Mouse (Mus musculus) midbrain, embryonic 16.5 days (tissue): ENCODE results near the gene Wdr24. TPM values are rescaled to one million over a fixed set of nuclear protein-coding genes. Genes with fewer than 3 reads are reported as not detected.

ENCODE experiments used
- ATAC-seq: fragments of 200-750 bp; cut with Nextera tagmentation; 2 replicates; pipeline ENCODE4 v1.8.0; 2017; ENCODE audit warnings: moderate TSS enrichment
- H3K27ac ChIP-seq: fragments of 300-500 bp; sonication (generic); 2 replicates; pipeline ENCODE4 v1.5.1; 2014; ENCODE audit warnings: mild to moderate bottlenecking, low read length, mixed read lengths
- H3K27me3 ChIP-seq: fragments of 300-500 bp; sonication (generic); 2 replicates; pipeline ENCODE4 v1.6.1; 2014; ENCODE audit warnings: low read depth, low read length, mixed read lengths; ENCODE audit not compliant: control insufficient read depth, insufficient read depth
- H3K36me3 ChIP-seq: fragments of 300-500 bp; sonication (generic); 2 replicates; pipeline ENCODE4 v1.6.1; 2014; ENCODE audit warnings: mild to moderate bottlenecking, low read length, moderate library complexity, mixed read lengths; ENCODE audit not compliant: control insufficient read depth, insufficient read depth
- H3K4me1 ChIP-seq: fragments of 300-500 bp; sonication (generic); 2 replicates; pipeline ENCODE4 v1.6.1; 2014; ENCODE audit warnings: mild to moderate bottlenecking, low read length, mixed read lengths; ENCODE audit not compliant: control insufficient read depth, insufficient read depth
- H3K4me2 ChIP-seq: fragments of 300-500 bp; sonication (generic); 2 replicates; pipeline ENCODE4 v1.6.1; 2014; ENCODE audit warnings: mild to moderate bottlenecking, low read length, mixed read lengths
- H3K4me3 ChIP-seq: fragments of 300-500 bp; sonication (generic); 2 replicates; pipeline ENCODE4 v1.5.1; 2014; ENCODE audit warnings: low read depth, mild to moderate bottlenecking, low read length, moderate library complexity, mixed read lengths
- H3K9ac ChIP-seq: fragments of 300-500 bp; sonication (generic); 2 replicates; pipeline ENCODE4 v1.6.1; 2014; ENCODE audit warnings: low read depth, low read length, mixed read lengths
- H3K9me3 ChIP-seq: fragments of 300-500 bp; sonication (generic); replicated peaks from 2 replicates; pipeline ENCODE4 v1.6.1; 2014; ENCODE audit warnings: mild to moderate bottlenecking, low read length, mixed read lengths; ENCODE audit not compliant: control insufficient read depth, poor library complexity, severe bottlenecking
- WGBS: fragments of 180-500 bp; shearing (Covaris S2); extraction: QIAGEN DNeasy Blood & Tissue Kit; methylation state at CpG from one replicate; pipeline ENCODE4 v1.1.7; 2014; 5-methylcytosine and 5-hydroxymethylcytosine counted together
- polyA plus RNA-seq: library from polyadenylated mRNA; unstranded; fragments of >200 nt; fragmentation: Nextera tagmentation; extraction: Ambion mirVana; gene quantifications from 2 replicates; pipeline ENCODE4 v1.2.1, GENCODE M21; 2015

Wdr24 gene
- 32.7 and 33.5 TPM in 2 replicates for polyA plus RNA-seq

- Histone ChIP-seq H3K9ac (peak within 1 kb of the TSS; percentile 77), H3K4me3 (peak within 1 kb of the TSS; percentile 58), H3K27ac (peak within 1 kb of the TSS; percentile 83), H3K27me3 (peaks cover 4% of the 10 kb centered on the region), H3K4me1 (peaks cover 29% of the 10 kb centered on the region), H3K9me3 (no peaks in the 10 kb centered on the region), H3K4me2 (peak within 1 kb of the TSS; percentile 87), H3K36me3 (peaks cover 20% of the 10 kb centered on the region)
- ATAC-seq: peak; percentile 73
- under 1% methylated on average over 18 of the region's 18 CpGs for WGBS
Observed at GRCm38 (mm10) chr17:25823452-25823851, at the start of gene Wdr24. Gene Wdr24 (plus strand): TSS chr17:25823627.

- no peak overlapping the region for H3K4me2 ChIP-seq
Observed at GRCm38 (mm10) chr17:25775318-25776062, 47.9 kb upstream of the Wdr24 start.

GRCm38 (mm10) chr17:25777948-25778347, 45.5 kb upstream of the Wdr24 start:
- Histone ChIP-seq H3K4me3 (no peak overlapping the region), H3K4me2 (no peak overlapping the region), H3K4me1 (peaks cover 14% of the 10 kb centered on the region), H3K27me3 (no peaks in the 10 kb centered on the region), H3K9me3 (no peaks in the 10 kb centered on the region), H3K36me3 (peaks cover 21% of the 10 kb centered on the region), H3K27ac (no peak overlapping the region), H3K9ac (no peak overlapping the region)
- WGBS: 96% methylated on average over 5 of the region's 5 CpGs
- ATAC-seq: no peak

More at GRCm38 (mm10) chr17:25775318-25776062, 47.9 kb upstream of the Wdr24 start:
- H3K4me1 ChIP-seq: peaks cover 14% of the 10 kb centered on the region
- H3K4me3 ChIP-seq: no peak overlapping the region
- H3K9me3 ChIP-seq: no peaks in the 10 kb centered on the region
- 77% methylated on average over 10 of the region's 10 CpGs for WGBS
- no peak for ATAC-seq
- H3K27me3 ChIP-seq: no peaks in the 10 kb centered on the region
- H3K36me3 ChIP-seq: peaks cover 6% of the 10 kb centered on the region; the same call in 1 of the 2 replicates
- no peak overlapping the region for H3K9ac ChIP-seq
- no peak overlapping the region for H3K27ac ChIP-seq

- Histone ChIP-seq H3K9me3 (no peaks in the 10 kb centered on the region), H3K4me1 (peaks cover 17% of the 10 kb centered on the region), H3K4me3 (no peak overlapping the region), H3K36me3 (peaks cover 22% of the 10 kb centered on the region), H3K27me3 (no peaks in the 10 kb centered on the region), H3K9ac (no peak overlapping the region), H3K4me2 (no peak overlapping the region), H3K27ac (no peak overlapping the region)
- ATAC-seq: no peak
- 76% methylated on average over 6 of the region's 6 CpGs for WGBS
Observed at GRCm38 (mm10) chr17:25781339-25781738, 42.1 kb upstream of the Wdr24 start.

DNA sequence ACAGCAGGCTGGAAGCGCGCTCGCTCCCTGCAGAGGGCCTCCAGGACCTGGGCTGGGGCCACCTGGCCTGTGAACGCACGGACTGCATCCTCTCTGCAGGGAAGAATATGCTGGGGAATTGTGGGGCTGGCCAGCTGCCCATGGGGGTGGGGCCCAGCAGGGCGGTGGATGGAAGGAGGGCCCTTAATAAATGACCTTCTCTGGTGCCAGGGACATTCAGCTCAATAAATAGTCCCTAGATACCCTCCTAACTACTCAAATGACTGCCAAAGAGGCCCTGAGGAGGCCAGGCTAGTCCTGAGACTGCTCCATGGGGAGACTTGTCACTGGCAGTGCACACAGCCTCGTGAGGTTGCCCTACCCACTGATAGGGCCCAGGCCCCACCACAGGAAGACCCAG, 40.3 kb upstream of the Wdr24 start:
- H3K4me1 ChIP-seq: peaks cover 17% of the 10 kb centered on the region
- no peak overlapping the region for H3K4me3 ChIP-seq
- no peak overlapping the region for H3K9ac ChIP-seq
- no peaks in the 10 kb centered on the region for H3K27me3 ChIP-seq
- WGBS: 77% methylated on average over 7 of the region's 7 CpGs
- H3K4me2 ChIP-seq: no peak overlapping the region
- no peak for ATAC-seq
- H3K27ac ChIP-seq: no peak overlapping the region
- no peaks in the 10 kb centered on the region for H3K9me3 ChIP-seq
- H3K36me3 ChIP-seq: peaks cover 19% of the 10 kb centered on the region

- Histone ChIP-seq H3K9me3 (no peaks in the 10 kb centered on the region), H3K36me3 (peaks cover 19% of the 10 kb centered on the region), H3K4me2 (peak overlapping the region; percentile 92), H3K27ac (no peak overlapping the region), H3K9ac (peak overlapping the region; percentile 89), H3K4me3 (peak overlapping the region; percentile 78), H3K27me3 (no peaks in the 10 kb centered on the region), H3K4me1 (peaks cover 17% of the 10 kb centered on the region)
- WGBS: 82% methylated on average over 15 of the region's 15 CpGs
- no peak for ATAC-seq
Observed at GRCm38 (mm10) chr17:25783861-25784574, 39.4 kb upstream of the Wdr24 start.

- Histone ChIP-seq H3K4me2 (peak within 1 kb of the TSS; percentile 92), H3K27ac (peak within 1 kb of the TSS; percentile 92), H3K9ac (peak within 1 kb of the TSS; percentile 89), H3K9me3 (no peaks in the 10 kb centered on the region), H3K27me3 (no peaks in the 10 kb centered on the region), H3K4me1 (peaks cover 17% of the 10 kb centered on the region), H3K36me3 (peaks cover 23% of the 10 kb centered on the region), H3K4me3 (peak within 1 kb of the TSS; percentile 78)
- under 1% methylated on average over 23 of the region's 23 CpGs for WGBS
- ATAC-seq: peak; percentile 81
Observed at GRCm38 (mm10) chr17:25785281-25785745, 38.1 kb upstream of the Wdr24 start, which contains the start of gene Haghl. Gene Haghl (minus strand): TSS chr17:25785673.

- Histone ChIP-seq H3K27me3 (no peaks in the 10 kb centered on the region), H3K9me3 (no peaks in the 10 kb centered on the region), H3K9ac (peak within 1 kb of the TSS; percentile 89), H3K4me3 (peak within 1 kb of the TSS; percentile 78), H3K36me3 (peaks cover 22% of the 10 kb centered on the region), H3K4me2 (peak within 1 kb of the TSS; percentile 92), H3K27ac (peak within 1 kb of the TSS; percentile 92), H3K4me1 (peaks cover 27% of the 10 kb centered on the region)
- no peak for ATAC-seq
- WGBS: 90% methylated on average over 3 of the region's 3 CpGs
Observed at GRCm38 (mm10) chr17:25786280-25786679, 37.1 kb upstream of the Wdr24 start, which contains the start of gene Ccdc78. Gene Ccdc78 (plus strand): TSS chr17:25786580.
